Mouse (Mus musculus) embryonic fibroblast, embryonic 13.5 days (primary cell): ENCODE results near the gene Colgalt2. TPM values are rescaled to one million over a fixed set of nuclear protein-coding genes. Genes with fewer than 3 reads are reported as not detected.

Experiments used
- H3K27ac ChIP-seq: 2 replicates; pipeline ENCODE4 v1.5.1; 2012; ENCODE audit warnings: low read length, control low read depth, inconsistent platforms; ENCODE audit not compliant: insufficient read depth
- H3K4me1 ChIP-seq: 2 replicates; pipeline ENCODE4 v1.6.1; 2011; ENCODE audit warnings: low read length; ENCODE audit not compliant: control insufficient read depth, insufficient read depth
- H3K4me3 ChIP-seq: 2 replicates; pipeline ENCODE4 v1.5.1; 2011; ENCODE audit warnings: mild to moderate bottlenecking, control low read depth, low read length; ENCODE audit not compliant: insufficient read depth
- CTCF ChIP-seq: IDR thresholded peaks from 2 replicates; pipeline ENCODE4 v1.5.1; 2011; ENCODE audit warnings: mild to moderate bottlenecking, control low read depth, low read length, moderate library complexity, borderline replicate concordance; ENCODE audit not compliant: insufficient read depth
- POLR2A ChIP-seq: IDR thresholded peaks from 2 replicates; pipeline ENCODE4 v1.6.1; 2011; ENCODE audit warnings: low read depth, mild to moderate bottlenecking, control low read depth, low read length, moderate library complexity
- polyA plus RNA-seq: library from polyadenylated mRNA; stranded (reverse); fragments of >200 nt; gene quantifications from 2 replicates; pipeline ENCODE4 v1.2.4, GENCODE M21; 2011; ENCODE audit warnings: low read depth; ENCODE audit not compliant: missing spikeins, insufficient read length

The Colgalt2 gene
- polyA plus RNA-seq, 1 experiment, result not detected

DNA sequence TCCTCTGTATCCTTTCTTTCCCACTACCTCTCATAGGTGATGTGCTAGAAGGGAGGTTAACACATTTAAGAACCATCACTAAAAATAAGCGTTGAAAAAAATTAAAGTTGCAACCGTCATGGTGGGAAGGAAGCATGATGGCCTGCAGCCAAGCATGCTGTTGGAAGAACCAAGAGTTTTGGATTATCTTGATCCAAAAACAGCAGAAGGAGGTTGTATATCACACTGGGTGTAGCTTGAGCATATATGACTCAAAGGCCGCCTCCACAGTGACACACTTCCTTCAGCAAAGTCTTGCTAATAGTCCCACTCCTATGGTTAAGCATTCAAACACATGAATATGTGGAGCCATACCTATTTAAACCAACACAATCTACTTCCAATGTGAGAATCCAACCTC lies 5.5 kb upstream of the Colgalt2 start:
- no peak overlapping the region for H3K27ac ChIP-seq
- TF ChIP-seq POLR2A, result no peak
- no peak for TF ChIP-seq CTCF
- H3K4me3 ChIP-seq, result no peak overlapping the region
- H3K4me1 ChIP-seq, result no peaks in the 10 kb centered on the region

- TF ChIP-seq POLR2A (no peak), CTCF (no peak)
- Histone ChIP-seq H3K4me1 (no peaks in the 10 kb centered on the region), H3K4me3 (no peak overlapping the region), H3K27ac (no peak overlapping the region)
These were observed 4.6 kb upstream of the Colgalt2 start for GRCm38 (mm10) chr1:152394956-152395515.

DNA sequence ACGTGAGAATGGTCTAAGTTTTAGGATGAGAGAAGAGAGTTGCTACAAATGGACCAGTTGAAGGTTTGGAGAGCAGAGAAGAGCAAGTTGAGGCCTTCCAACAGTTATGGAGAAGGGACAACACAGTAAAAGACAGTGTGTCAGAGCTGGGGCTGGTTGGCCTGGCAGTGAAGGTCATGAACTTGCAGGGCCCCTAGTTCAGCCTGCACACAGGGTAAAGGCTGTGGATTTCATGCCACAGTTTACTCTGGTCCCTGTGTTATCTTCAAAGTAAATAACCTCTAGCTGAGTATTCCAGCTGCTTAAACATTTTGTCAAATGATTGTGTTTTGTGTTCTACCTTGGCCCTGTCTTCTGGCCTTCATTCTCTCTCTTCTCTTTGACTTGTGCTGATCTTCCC lies 922 bp upstream of the Colgalt2 start:
- 0 out of 2 replicates have a peak, but pooled peaks cover 2% of the 10 kb centered on the region for H3K4me1 ChIP-seq
- TF ChIP-seq CTCF (no peak), POLR2A (no peak)
- no peak overlapping the region for H3K27ac ChIP-seq
- no peak overlapping the region for H3K4me3 ChIP-seq

DNA sequence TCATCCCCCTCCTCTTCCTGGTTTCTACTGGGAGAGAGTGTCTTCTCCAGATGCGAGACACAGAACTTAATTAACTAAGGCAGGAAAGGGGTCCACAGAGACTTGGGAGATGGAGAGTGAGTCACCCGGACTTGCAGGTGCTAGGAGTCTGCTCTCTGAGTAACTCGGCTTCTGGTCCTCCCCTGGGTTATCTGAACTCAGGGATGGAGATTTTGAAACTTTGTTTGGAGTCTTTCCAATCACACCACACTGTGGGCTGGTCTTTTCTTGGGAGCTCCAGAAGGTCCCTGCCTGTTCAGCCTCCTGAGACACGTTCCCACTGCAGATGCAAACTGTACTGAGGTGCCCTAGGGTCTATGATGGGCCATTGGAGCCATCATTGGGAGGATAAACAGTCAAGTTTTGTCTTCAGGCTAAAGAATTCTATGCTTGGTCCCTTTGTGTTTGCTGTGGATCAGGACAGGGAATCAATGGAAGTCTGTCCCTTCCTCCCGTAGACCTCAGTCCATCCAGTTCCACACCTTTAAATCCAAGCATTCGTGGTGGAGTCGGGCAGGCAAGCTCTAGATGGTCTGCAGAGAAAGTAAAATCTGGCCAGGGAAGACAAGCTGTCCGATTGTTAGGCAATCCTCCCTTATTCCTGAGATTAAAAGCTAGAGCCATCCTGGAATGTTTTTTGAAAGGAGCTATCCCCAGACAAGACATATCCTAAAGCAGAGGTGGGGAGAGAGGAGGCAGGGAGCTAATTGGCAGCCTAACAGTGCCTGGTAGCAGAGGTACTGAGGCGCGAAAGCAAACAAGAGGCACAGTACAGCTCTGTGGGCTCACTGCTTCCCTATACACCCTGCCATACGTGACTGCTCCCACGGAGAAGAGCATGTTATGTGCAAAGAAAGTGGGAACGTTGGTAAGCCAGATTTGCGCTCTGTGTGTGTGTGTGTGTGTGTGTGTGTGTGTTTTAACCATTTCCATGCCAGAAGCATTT lies 1.2 kb downstream of the Colgalt2 start:
- TF ChIP-seq POLR2A (no peak), CTCF (no peak)
- Histone ChIP-seq H3K27ac (no peak overlapping the region), H3K4me3 (peak overlapping the region; percentile 44), H3K4me1 (0 out of 2 replicates have a peak, but pooled peaks cover 2% of the 10 kb centered on the region)

DNA sequence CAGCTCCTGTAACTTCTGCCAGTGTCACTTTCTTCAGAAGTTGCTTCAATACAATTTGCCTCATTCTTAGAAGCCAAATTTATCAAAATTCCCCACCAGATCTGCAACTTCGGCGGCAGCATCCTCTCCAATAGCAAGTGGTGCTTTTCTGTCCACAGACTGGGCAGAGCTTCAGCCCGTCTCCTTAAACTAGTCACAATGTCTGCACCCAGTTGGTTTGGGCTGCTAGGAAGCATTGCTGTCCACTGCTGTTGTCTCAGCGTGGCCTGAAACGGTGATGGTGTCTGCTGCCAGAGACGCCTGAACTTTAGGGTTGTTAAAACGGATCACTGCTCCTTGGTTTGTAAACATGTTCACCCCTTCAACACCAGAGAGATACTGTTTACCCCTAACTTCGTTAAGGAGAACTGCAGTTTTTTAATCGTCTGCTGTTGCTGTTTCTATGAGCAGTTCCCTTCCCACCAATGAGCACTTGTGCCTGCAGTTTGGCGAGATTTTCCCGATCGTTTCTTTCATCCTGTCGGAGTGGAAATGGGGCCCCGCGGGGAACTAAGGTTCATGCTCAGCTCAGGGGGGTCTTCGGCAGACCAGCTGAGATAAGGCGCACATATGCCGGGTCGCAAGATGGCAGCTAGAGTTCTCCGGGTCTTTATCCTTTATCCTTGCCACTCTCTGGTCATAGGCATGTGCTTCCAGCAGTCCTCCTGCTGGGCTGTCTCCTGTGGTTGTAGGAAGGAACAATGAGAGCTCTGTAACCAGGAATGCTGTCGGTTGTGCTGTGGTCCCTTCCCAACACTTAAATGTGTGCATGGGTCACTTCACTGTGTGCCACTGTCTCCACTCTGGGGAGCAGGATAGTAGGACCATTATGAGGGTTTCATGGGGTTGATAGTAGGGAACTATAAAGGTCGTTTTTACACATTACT lies 7.7 kb downstream of the Colgalt2 start:
- no peak for TF ChIP-seq CTCF
- TF ChIP-seq POLR2A, result no peak
- Histone ChIP-seq H3K27ac (no peak overlapping the region), H3K4me3 (no peak overlapping the region), H3K4me1 (no peaks in the 10 kb centered on the region)

GRCm38 (mm10) chr1:152409356-152409755 lies 9.7 kb downstream of the Colgalt2 start:
- H3K27ac ChIP-seq, result no peak overlapping the region
- H3K4me1 ChIP-seq, result no peaks in the 10 kb centered on the region
- TF ChIP-seq POLR2A (no peak), CTCF (no peak)
- no peak overlapping the region for H3K4me3 ChIP-seq

DNA sequence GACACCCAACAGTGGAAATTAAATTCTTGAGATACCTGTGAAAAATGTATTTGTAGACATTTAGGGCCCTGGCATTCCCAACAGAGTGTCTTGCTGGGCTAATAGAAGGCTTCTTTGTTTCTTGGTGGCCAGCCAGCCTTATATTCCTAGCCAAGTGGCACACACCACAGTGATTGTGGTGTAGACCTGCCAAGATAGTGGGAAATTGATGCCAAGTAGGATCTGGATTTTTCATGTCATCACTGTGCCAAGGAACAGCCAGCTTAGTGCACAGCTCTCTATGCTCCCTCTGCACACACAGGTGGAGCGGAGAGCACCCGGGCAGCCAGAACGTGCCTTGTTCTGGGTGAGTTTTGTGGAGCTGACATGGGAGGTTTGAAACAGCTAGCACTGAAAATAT lies 11.0 kb downstream of the Colgalt2 start:
- Histone ChIP-seq H3K27ac (no peak overlapping the region), H3K4me3 (no peak overlapping the region), H3K4me1 (no peaks in the 10 kb centered on the region)
- TF ChIP-seq CTCF (no peak), POLR2A (no peak)

DNA sequence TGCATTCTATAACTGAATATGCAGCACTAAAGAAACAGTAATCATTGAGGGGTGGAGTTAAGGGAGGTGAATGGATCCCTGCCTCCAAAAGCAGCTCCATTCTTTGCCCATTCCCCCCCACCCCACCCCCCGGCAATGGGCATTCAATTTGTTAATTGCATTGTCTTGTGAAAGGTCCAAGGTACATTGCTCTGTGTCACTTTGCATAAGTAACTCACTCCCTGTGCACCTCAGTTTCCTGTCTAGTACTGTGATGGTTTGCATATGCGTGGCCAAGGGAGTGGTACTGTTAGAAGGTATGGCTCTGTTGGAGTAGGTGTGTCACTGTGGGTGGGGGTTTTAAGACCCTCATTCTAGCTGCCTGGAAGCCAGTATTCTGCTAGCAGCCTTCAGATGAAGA lies 13.5 kb downstream of the Colgalt2 start:
- Histone ChIP-seq H3K4me3 (no peak overlapping the region), H3K4me1 (no peaks in the 10 kb centered on the region), H3K27ac (no peak overlapping the region)
- TF ChIP-seq POLR2A (no peak), CTCF (no peak)

- TF ChIP-seq CTCF (no peak), POLR2A (no peak)
- Histone ChIP-seq H3K27ac (no peak overlapping the region), H3K4me1 (no peaks in the 10 kb centered on the region)
These were observed 14.3 kb downstream of the Colgalt2 start for GRCm38 (mm10) chr1:152413961-152414360.

GRCm38 (mm10) chr1:152414451-152414850 lies 14.8 kb downstream of the Colgalt2 start:
- no peak for TF ChIP-seq POLR2A
- TF ChIP-seq CTCF, result no peak
- no peak overlapping the region for H3K27ac ChIP-seq
- no peaks in the 10 kb centered on the region for H3K4me1 ChIP-seq
- no peak overlapping the region for H3K4me3 ChIP-seq

More at GRCm38 (mm10) chr1:152413961-152414360, 14.3 kb downstream of the Colgalt2 start:
- H3K4me3 ChIP-seq, result no peak overlapping the region
